In genomic region chr9:105272241-105272640, GRCm38 (mm10) we compare ENCODE assay signal across 12 mouse cellular contexts.
DNase-seq lines count a peak whose midpoint lies in the region; ATAC-seq and TF ChIP-seq lines count a peak whose summit lies in the region.
"Had no signal": no experiment of that assay in that cellular context is flagged by ENCODE, and none has a peak within 500 bp of the region (broad histone marks: within the 10 kb centered on the region; RNA-seq: fewer than 3 reads in every experiment).

No protein-coding gene starts in this region.

- no peaks in the 10 kb centered on the region for H3K36me3 ChIP-seq in limb, embryonic 14.5 days (ENCODE audit: control insufficient read depth, insufficient read depth, low read length)
- H3K36me3 ChIP-seq: embryonic facial prominence, embryonic 15.5 days; heart, embryonic 15.5 days; liver, embryonic 13.5 days; neural tube, embryonic 12.5 days had no signal

- H3K4me3 ChIP-seq in limb, embryonic 14.5 days (replicated peaks; ENCODE audit: low read length), result no peak overlapping the region
- H3K4me3 ChIP-seq: embryonic facial prominence, embryonic 15.5 days; heart, embryonic 15.5 days; liver, embryonic 13.5 days; neural tube, embryonic 12.5 days had no signal

- no peak overlapping the region for H3K4me2 ChIP-seq in limb, embryonic 14.5 days (replicated peaks; ENCODE audit: low read depth, low read length, severe bottlenecking)
- H3K4me2 ChIP-seq: embryonic facial prominence, embryonic 15.5 days; heart, embryonic 15.5 days; liver, embryonic 13.5 days; neural tube, embryonic 12.5 days had no signal

- TF ChIP-seq POLR2A in limb, embryonic 14.5 days (IDR thresholded peaks at IDR 0.05; ENCODE audit: borderline replicate concordance, extremely low read depth, insufficient read depth, insufficient read length), result no peak

- 8% methylated on average over 7 of the region's 7 CpGs for WGBS in limb, embryonic 14.5 days

- no peak for ATAC-seq in limb, embryonic 14.5 days (ENCODE audit: low FRiP score, low read depth)
- no peak for ATAC-seq in monocyte, adult 5-6 weeks (replicated peaks; ENCODE audit: insufficient number of reproducible peaks, low FRiP score, low TSS enrichment, poor library complexity, severe bottlenecking)

- H3K27me3 ChIP-seq in limb, embryonic 14.5 days (ENCODE audit: control insufficient read depth, insufficient read depth, low read length), result no peaks in the 10 kb centered on the region
- H3K27me3 ChIP-seq: embryonic facial prominence, embryonic 15.5 days; heart, embryonic 15.5 days; liver, embryonic 13.5 days; neural tube, embryonic 12.5 days had no signal

- H3K4me1 ChIP-seq in limb, embryonic 14.5 days (ENCODE audit: control insufficient read depth, insufficient read depth, low read length), result no peaks in the 10 kb centered on the region
- H3K4me1 ChIP-seq: embryonic facial prominence, embryonic 15.5 days; heart, embryonic 15.5 days; liver, embryonic 13.5 days; neural tube, embryonic 12.5 days had no signal

- H3K27ac ChIP-seq in limb, embryonic 14.5 days (replicated peaks; ENCODE audit: low read depth, low read length), result no peak overlapping the region
- H3K27ac ChIP-seq: embryonic facial prominence, embryonic 15.5 days; heart, embryonic 15.5 days; liver, embryonic 13.5 days; neural tube, embryonic 12.5 days had no signal

- intact Hi-C loops in left cerebral cortex, postnatal 4 days (cut with DNase I), result no loop called here

- peak; percentile 29 for DNase-seq in heart, postnatal 4 days
- no peak for DNase-seq in heart, adult 18-20 months
- DNase-seq in 416B (ENCODE audit: low read depth), result peak; percentile 5
- peak; percentile 2 for DNase-seq in c-Kit-positive CD71-positive TER-119-positive erythroid progenitor cells, embryonic 14.5 days (ENCODE audit: low spot score)
- DNase-seq in limb, embryonic 14.5 days (ENCODE audit: low spot score), result peak; percentile 61
- no peak for DNase-seq in right cerebral cortex, adult 18-20 months
- no peak for DNase-seq in left cerebral cortex, postnatal 4 days
- DNase-seq: liver, embryonic 13.5 days had no signal

- no peaks in the 10 kb centered on the region for H3K9me3 ChIP-seq in limb, embryonic 14.5 days (ENCODE audit: control insufficient read depth, low read length)
- H3K9me3 ChIP-seq: embryonic facial prominence, embryonic 15.5 days; heart, embryonic 15.5 days; liver, embryonic 13.5 days; neural tube, embryonic 12.5 days had no signal

- H3K9ac ChIP-seq in limb, embryonic 14.5 days (ENCODE audit: low read depth, low read length, severe bottlenecking), result no peak overlapping the region
- H3K9ac ChIP-seq: embryonic facial prominence, embryonic 15.5 days; heart, embryonic 15.5 days; liver, embryonic 13.5 days; neural tube, embryonic 12.5 days had no signal

Comparison
In these comparisons a context has a peak if more than half of its experiments do, and no peak if none do; other contexts are left out.
1. DNase-seq: peak in heart, postnatal 4 days (single experiment), 416B (single experiment), c-Kit-positive CD71-positive TER-119-positive erythroid progenitor cells, embryonic 14.5 days (single experiment) and limb, embryonic 14.5 days (single experiment); none in heart, adult 18-20 months (0 of 2), right cerebral cortex, adult 18-20 months (single experiment) and left cerebral cortex, postnatal 4 days (single experiment).